Mouse (Mus musculus): ENCODE measurements around the gene Slc8a2. TPM values are rescaled to one million over a fixed set of nuclear protein-coding genes. Genes with fewer than 3 reads are reported as not detected.

Gene Slc8a2
- total RNA-seq, 1 experiment = 3.1 TPM

DNA sequence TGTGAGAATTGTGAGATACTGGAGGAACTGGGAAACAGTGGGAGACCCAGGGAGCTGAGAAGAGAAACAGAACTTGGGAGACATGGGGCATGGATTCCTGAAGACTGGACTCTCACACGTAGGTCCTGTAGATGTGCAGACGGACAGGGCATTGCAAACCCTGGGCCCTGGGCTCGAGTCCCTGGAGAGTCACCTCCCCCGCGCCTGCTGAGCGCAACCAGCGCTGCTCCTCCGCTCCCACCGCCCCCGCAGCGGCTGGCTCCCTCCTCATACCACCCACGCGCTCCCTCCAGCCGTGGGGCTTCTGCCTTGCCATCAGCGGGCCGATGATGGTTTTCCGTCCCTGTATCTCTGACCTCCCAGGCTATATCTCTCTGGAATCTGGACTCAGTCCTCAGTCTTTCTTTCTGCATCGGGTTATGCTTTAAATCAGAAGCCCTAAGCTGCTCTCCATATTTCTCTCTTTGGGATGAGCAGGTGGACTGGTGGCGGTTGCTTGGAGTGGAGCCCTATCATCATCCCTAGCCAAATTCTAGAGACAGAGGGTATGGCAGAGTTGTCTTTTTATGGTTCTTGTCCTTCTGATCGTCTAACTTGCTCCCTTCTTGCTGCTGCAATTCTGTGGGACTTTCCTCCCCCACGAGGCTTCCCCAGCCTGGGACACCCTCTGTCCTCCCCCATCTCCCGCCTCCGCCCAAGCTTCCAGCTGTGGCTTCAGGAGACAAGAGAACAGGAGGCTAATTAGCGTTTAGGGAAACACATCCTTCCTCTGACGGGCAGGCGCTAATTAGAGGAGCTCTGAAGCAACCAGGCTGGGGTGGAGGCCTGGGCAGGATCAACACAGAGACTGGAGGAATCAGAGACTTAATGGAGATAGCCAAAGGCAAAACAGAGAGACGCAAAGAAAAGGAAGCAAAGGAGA is 17.1 kb downstream of the Slc8a2 start:
- H3K9ac ChIP-seq (ENCODE audit: insufficient read depth, low read depth, low read length, poor library complexity, severe bottlenecking) = no peak overlapping the region
- in situ Hi-C loops (cut with MboI; ENCODE audit: low sequenced_read_pairs in 2 of 2, unreplicated experiment in 2 of 2) = loop anchor here in 1 of 2 experiments (10.0 to 25.0 kb wide), 2 partner anchors 58 to 184 kb away; partner anchors contain the start of gene Ehd2
- no peak for DNase-seq (ENCODE audit: low read depth, low spot score)

DNA sequence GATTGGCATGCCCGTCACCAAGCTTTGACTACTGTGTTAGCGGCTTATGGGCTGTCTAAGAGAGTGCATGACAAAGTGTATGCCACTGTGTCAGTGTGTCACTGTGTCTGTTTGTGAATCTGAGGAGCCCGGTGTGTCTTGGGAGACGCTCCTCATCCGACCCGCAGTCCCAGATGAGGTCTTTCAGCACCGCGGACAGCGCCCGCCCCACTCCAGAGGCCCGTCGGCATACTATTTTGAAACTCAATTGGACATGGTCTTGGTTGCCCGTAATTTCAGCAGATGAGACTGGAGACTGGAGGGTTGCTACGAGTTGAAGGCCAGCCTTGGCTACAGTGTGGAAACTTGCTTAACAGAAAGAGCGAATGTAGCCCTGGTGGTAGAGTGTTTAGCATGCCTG is 18.0 kb downstream of the Slc8a2 start:
- DNase-seq (ENCODE audit: low read depth, low spot score) = no peak
- Histone ChIP-seq H3K27ac (ENCODE audit: insufficient read depth, low read depth, low read length, poor library complexity, severe bottlenecking) (no peak overlapping the region), H3K36me3 (ENCODE audit: control insufficient read depth, insufficient read depth, low read length, poor library complexity, severe bottlenecking) (no peaks in the 10 kb centered on the region), H3K4me3 (ENCODE audit: insufficient read depth in 1 of 2, low read depth in 1 of 2, low read length in 2 of 2, poor library complexity in 1 of 2, severe bottlenecking in 1 of 2) (no peak overlapping the region), H3K4me1 (ENCODE audit: control insufficient read depth in 2 of 2, insufficient read depth in 2 of 2, low read length in 2 of 2, poor library complexity in 1 of 2) (peaks cover 0 to 6% of the 10 kb centered on the region in 2 experiments; a peak in 1 of 4 replicates), H3K9ac (ENCODE audit: insufficient read depth, low read depth, low read length, poor library complexity, severe bottlenecking) (no peak overlapping the region), H3K9me3 (ENCODE audit: control insufficient read depth, insufficient read depth, low read depth, low read length) (no peaks in the 10 kb centered on the region)
- in situ Hi-C loops (cut with MboI; ENCODE audit: low sequenced_read_pairs in 2 of 2, unreplicated experiment in 2 of 2) = loop anchor here in 1 of 2 experiments (10.0 to 25.0 kb wide), 2 partner anchors 57 to 185 kb away; partner anchors contain the start of gene Ehd2
- TF ChIP-seq ZNF384 (IDR thresholded peaks at IDR 0.05; ENCODE audit: low read depth, low read length) (no peak), CHD2 (IDR thresholded peaks at IDR 0.05; ENCODE audit: low read depth, low read length) (no peak), MAFK (IDR thresholded peaks at IDR 0.05; ENCODE audit: insufficient read depth, low read depth, low read length) (no peak), ZC3H11A (IDR thresholded peaks at IDR 0.05; ENCODE audit: borderline replicate concordance, low read depth, low read length) (no peak), HCFC1 (IDR thresholded peaks at IDR 0.05; ENCODE audit: borderline replicate concordance, insufficient read depth, low read length) (no peak)

More for the DNA sequence above, 17.1 kb downstream of the Slc8a2 start:
- TF ChIP-seq ZC3H11A (IDR thresholded peaks at IDR 0.05; ENCODE audit: borderline replicate concordance, low read depth, low read length) (no peak), ZNF384 (IDR thresholded peaks at IDR 0.05; ENCODE audit: low read depth, low read length) (no peak), CHD2 (IDR thresholded peaks at IDR 0.05; ENCODE audit: low read depth, low read length) (no peak), MAFK (IDR thresholded peaks at IDR 0.05; ENCODE audit: insufficient read depth, low read depth, low read length) (no peak), HCFC1 (IDR thresholded peaks at IDR 0.05; ENCODE audit: borderline replicate concordance, insufficient read depth, low read length) (no peak)
- no peak overlapping the region for H3K4me3 ChIP-seq (ENCODE audit: insufficient read depth in 1 of 2, low read depth in 1 of 2, low read length in 2 of 2, poor library complexity in 1 of 2, severe bottlenecking in 1 of 2)
- no peaks in the 10 kb centered on the region for H3K36me3 ChIP-seq (ENCODE audit: control insufficient read depth, insufficient read depth, low read length, poor library complexity, severe bottlenecking)
- no peaks in the 10 kb centered on the region for H3K9me3 ChIP-seq (ENCODE audit: control insufficient read depth, insufficient read depth, low read depth, low read length)
- peaks cover 0 to 6% of the 10 kb centered on the region in 2 experiments; a peak in 1 of 4 replicates for H3K4me1 ChIP-seq (ENCODE audit: control insufficient read depth in 2 of 2, insufficient read depth in 2 of 2, low read length in 2 of 2, poor library complexity in 1 of 2)
- no peak overlapping the region for H3K27ac ChIP-seq (ENCODE audit: insufficient read depth, low read depth, low read length, poor library complexity, severe bottlenecking)

GRCm38 (mm10) chr7:16149241-16149640 is 19.6 kb downstream of the Slc8a2 start:
- in situ Hi-C loops (cut with MboI; ENCODE audit: low sequenced_read_pairs in 2 of 2, unreplicated experiment in 2 of 2) = loop anchor here in 1 of 2 experiments (10.0 to 25.0 kb wide), 2 partner anchors 56 to 187 kb away; partner anchors contain the start of gene Ehd2
- DNase-seq (ENCODE audit: low read depth, low spot score) = no peak
- Histone ChIP-seq H3K4me1 (ENCODE audit: control insufficient read depth in 2 of 2, insufficient read depth in 2 of 2, low read length in 2 of 2, poor library complexity in 1 of 2) (peaks cover 0 to 6% of the 10 kb centered on the region in 2 experiments; a peak in 1 of 4 replicates), H3K36me3 (ENCODE audit: control insufficient read depth, insufficient read depth, low read length, poor library complexity, severe bottlenecking) (no peaks in the 10 kb centered on the region), H3K9me3 (ENCODE audit: control insufficient read depth, insufficient read depth, low read depth, low read length) (no peaks in the 10 kb centered on the region), H3K9ac (ENCODE audit: insufficient read depth, low read depth, low read length, poor library complexity, severe bottlenecking) (no peak overlapping the region), H3K4me3 (ENCODE audit: insufficient read depth in 1 of 2, low read depth in 1 of 2, low read length in 2 of 2, poor library complexity in 1 of 2, severe bottlenecking in 1 of 2) (no peak overlapping the region), H3K27ac (ENCODE audit: insufficient read depth, low read depth, low read length, poor library complexity, severe bottlenecking) (no peak overlapping the region)
- TF ChIP-seq MAFK (IDR thresholded peaks at IDR 0.05; ENCODE audit: insufficient read depth, low read depth, low read length) = no peak
- no peak for TF ChIP-seq CHD2 (IDR thresholded peaks at IDR 0.05; ENCODE audit: low read depth, low read length)
- TF ChIP-seq ZNF384 (IDR thresholded peaks at IDR 0.05; ENCODE audit: low read depth, low read length) = no peak
- TF ChIP-seq HCFC1 (IDR thresholded peaks at IDR 0.05; ENCODE audit: borderline replicate concordance, insufficient read depth, low read length) = no peak
- no peak for TF ChIP-seq ZC3H11A (IDR thresholded peaks at IDR 0.05; ENCODE audit: borderline replicate concordance, low read depth, low read length)

- no peaks in the 10 kb centered on the region for H3K36me3 ChIP-seq (ENCODE audit: control insufficient read depth, insufficient read depth, low read length, poor library complexity, severe bottlenecking)
- in situ Hi-C loops (cut with MboI; ENCODE audit: low sequenced_read_pairs in 2 of 2, unreplicated experiment in 2 of 2) = no loop called here
- DNase-seq (ENCODE audit: low read depth, low spot score) = no peak
- no peaks in the 10 kb centered on the region for H3K9me3 ChIP-seq (ENCODE audit: control insufficient read depth, insufficient read depth, low read depth, low read length)
- H3K9ac ChIP-seq (ENCODE audit: insufficient read depth, low read depth, low read length, poor library complexity, severe bottlenecking) = no peak overlapping the region
- H3K27ac ChIP-seq (ENCODE audit: insufficient read depth, low read depth, low read length, poor library complexity, severe bottlenecking) = no peak overlapping the region
- H3K4me1 ChIP-seq (ENCODE audit: control insufficient read depth in 2 of 2, insufficient read depth in 2 of 2, low read length in 2 of 2, poor library complexity in 1 of 2) = peaks cover 0 to 6% of the 10 kb centered on the region in 2 experiments; a peak in 1 of 4 replicates
- no peak overlapping the region for H3K4me3 ChIP-seq (ENCODE audit: insufficient read depth in 1 of 2, low read depth in 1 of 2, low read length in 2 of 2, poor library complexity in 1 of 2, severe bottlenecking in 1 of 2)
- no peak for TF ChIP-seq CHD2 (IDR thresholded peaks at IDR 0.05; ENCODE audit: low read depth, low read length)
- no peak for TF ChIP-seq ZNF384 (IDR thresholded peaks at IDR 0.05; ENCODE audit: low read depth, low read length)
- no peak for TF ChIP-seq MAFK (IDR thresholded peaks at IDR 0.05; ENCODE audit: insufficient read depth, low read depth, low read length)
- TF ChIP-seq HCFC1 (IDR thresholded peaks at IDR 0.05; ENCODE audit: borderline replicate concordance, insufficient read depth, low read length) = no peak
- no peak for TF ChIP-seq ZC3H11A (IDR thresholded peaks at IDR 0.05; ENCODE audit: borderline replicate concordance, low read depth, low read length)
Measured at GRCm38 (mm10) chr7:16150191-16151145, 20.8 kb downstream of the Slc8a2 start.
